In genomic region chr9:64277706-64278105, GRCm38 (mm10) we compare ENCODE assay signal across 8 mouse cellular contexts. TPM values are rescaled to one million over a fixed set of nuclear protein-coding genes. Genes with fewer than 3 reads are reported as not detected.
A peak's percentile ranks its signal among the peaks of the same experiment; 100 is the strongest.
DNase-seq lines count a peak whose midpoint lies in the region; ATAC-seq and TF ChIP-seq lines count a peak whose summit lies in the region.

No protein-coding gene starts in this region.

- H3K9me3 ChIP-seq in forebrain, postnatal 0 days (ENCODE audit: low read length) = no peaks in the 10 kb centered on the region
- no peaks in the 10 kb centered on the region for H3K9me3 ChIP-seq in forebrain, embryonic 15.5 days
- no peaks in the 10 kb centered on the region for H3K9me3 ChIP-seq in ES-Bruce4 (replicated peaks; ENCODE audit: control insufficient read depth, insufficient read depth, low read length, poor library complexity, severe bottlenecking)

- H3K4me2 ChIP-seq in forebrain, postnatal 0 days (ENCODE audit: low read depth) = no peak overlapping the region
- H3K4me2 ChIP-seq in forebrain, embryonic 15.5 days (replicated peaks) = no peak overlapping the region

- peak; percentile 83 for DNase-seq in forebrain, postnatal 0 days
- DNase-seq in c-Kit-positive CD71-positive TER-119-negative erythroid progenitor cells, embryonic 14.5 days (ENCODE audit: low read depth) = peak; percentile 81
- DNase-seq in frontal cortex, postnatal 25 days (ENCODE audit: low spot score in 2 of 2) = peak; percentile 45 to 54
- DNase-seq in layer of hippocampus, adult 8-10 months (ENCODE audit: low spot score in 2 of 2) = peak; percentile 21 to 58
- DNase-seq in lung, postnatal 4 days = peak; percentile 51 to 80
- peak; percentile 47 to 65 for DNase-seq in spleen, postnatal 36 days (ENCODE audit: low spot score in 2 of 2)

- H3K27me3 ChIP-seq in forebrain, postnatal 0 days (ENCODE audit: insufficient read depth, low read length) = no peaks in the 10 kb centered on the region
- no peaks in the 10 kb centered on the region for H3K27me3 ChIP-seq in forebrain, embryonic 15.5 days
- H3K27me3 ChIP-seq in ES-Bruce4 (ENCODE audit: control insufficient read depth, insufficient read depth, low read length, poor library complexity, severe bottlenecking) = no peaks in the 10 kb centered on the region

- H3K4me3 ChIP-seq in forebrain, postnatal 0 days (ENCODE audit: low read depth, low read length) = no peak overlapping the region
- H3K4me3 ChIP-seq in forebrain, embryonic 15.5 days = no peak overlapping the region
- no peak overlapping the region for H3K4me3 ChIP-seq in ES-Bruce4 (ENCODE audit: low read depth, low read length)

- ATAC-seq in forebrain, postnatal 0 days = no peak
- ATAC-seq in forebrain, embryonic 15.5 days (replicated peaks) = no peak

- no peaks in the 10 kb centered on the region for H3K4me1 ChIP-seq in forebrain, postnatal 0 days (ENCODE audit: insufficient read depth)
- peaks cover 10% of the 10 kb centered on the region for H3K4me1 ChIP-seq in forebrain, embryonic 15.5 days
- no peaks in the 10 kb centered on the region for H3K4me1 ChIP-seq in ES-Bruce4 (ENCODE audit: control insufficient read depth, insufficient read depth, low read length)

- no peak for TF ChIP-seq POLR2A in ES-Bruce4 (IDR thresholded peaks at IDR 0.05; ENCODE audit: insufficient read depth, low read length)

- TF ChIP-seq EP300 in ES-Bruce4 (IDR thresholded peaks at IDR 0.05; ENCODE audit: insufficient read depth, low read depth, low read length) = no peak

- no peak overlapping the region for H3K9ac ChIP-seq in forebrain, postnatal 0 days
- H3K9ac ChIP-seq in forebrain, embryonic 15.5 days (replicated peaks) = no peak overlapping the region
- no peak overlapping the region for H3K9ac ChIP-seq in ES-Bruce4 (ENCODE audit: low read depth, poor library complexity, severe bottlenecking)

- 63% methylated on average over 8 of the region's 8 CpGs for WGBS in forebrain, postnatal 0 days
- 69% methylated on average over 8 of the region's 8 CpGs for WGBS in forebrain, embryonic 15.5 days

- no peak overlapping the region for H3K27ac ChIP-seq in forebrain, postnatal 0 days (ENCODE audit: low read depth, low read length)
- no peak overlapping the region for H3K27ac ChIP-seq in forebrain, embryonic 15.5 days (replicated peaks)
- no peak overlapping the region for H3K27ac ChIP-seq in ES-Bruce4 (ENCODE audit: insufficient read depth, low read length)

- peak; percentile 74 for TF ChIP-seq CTCF in forebrain, postnatal 0 days (IDR thresholded peaks at IDR 0.05; ENCODE audit: low read depth)
- peak; percentile 11 for TF ChIP-seq CTCF in ES-Bruce4 (IDR thresholded peaks at IDR 0.05; ENCODE audit: low read depth, low read length)

- no peaks in the 10 kb centered on the region for H3K36me3 ChIP-seq in forebrain, postnatal 0 days (ENCODE audit: insufficient read depth)
- H3K36me3 ChIP-seq in forebrain, embryonic 15.5 days = no peaks in the 10 kb centered on the region
- no peaks in the 10 kb centered on the region for H3K36me3 ChIP-seq in ES-Bruce4 (ENCODE audit: control insufficient read depth, insufficient read depth, low read length, poor library complexity, severe bottlenecking)

RNA-seq across cellular contexts. Expression of gene Tipin, which starts 3.7 kb away (rescaled TPM):
- total RNA-seq in forebrain, postnatal 0 days (2014; rRNA removed) = 81.2 and 85.9 TPM in 2 replicates
- polyA plus RNA-seq in forebrain, postnatal 0 days (2015; fragmentation: Nextera tagmentation; extraction: Ambion mirVana) = 88.0 and 96.5 TPM in 2 replicates
- polyA plus RNA-seq in forebrain, embryonic 15.5 days (2015; fragmentation: Nextera tagmentation; extraction: Ambion mirVana) = 130 TPM in 2 replicates
- 148 and 152 TPM in 2 replicates for polyA plus RNA-seq in ES-Bruce4 (2011; ENCODE audit: insufficient read depth, insufficient read length, low read depth, missing spikeins)
- total RNA-seq in layer of hippocampus, adult 8-10 months (2022) = 10 to 100 TPM; 11.7 to 23.6 (median 17.9) TPM

RNA-seq across cellular contexts. Expression of gene Map2k1, which starts 24.3 kb away (rescaled TPM):
- 69.9 and 82.4 TPM in 2 replicates for total RNA-seq in forebrain, postnatal 0 days (2014; rRNA removed)
- polyA plus RNA-seq in forebrain, postnatal 0 days (2015; fragmentation: Nextera tagmentation; extraction: Ambion mirVana) = 53.1 and 60.8 TPM in 2 replicates
- polyA plus RNA-seq in forebrain, embryonic 15.5 days (2015; fragmentation: Nextera tagmentation; extraction: Ambion mirVana) = 46.0 and 47.8 TPM in 2 replicates
- 80.1 and 85.7 TPM in 2 replicates for polyA plus RNA-seq in ES-Bruce4 (2011; ENCODE audit: insufficient read depth, insufficient read length, low read depth, missing spikeins)
- total RNA-seq in layer of hippocampus, adult 8-10 months (2022) = 100 to 1,000 TPM; 290 to 306 (median 301) TPM

RNA-seq across cellular contexts. Expression of gene Uchl4, which starts 42.7 kb away (rescaled TPM):
- total RNA-seq in forebrain, postnatal 0 days (2014; rRNA removed) = 0.62 TPM in 1 of 2 replicates, not detected in the other
- polyA plus RNA-seq in forebrain, postnatal 0 days (2015; fragmentation: Nextera tagmentation; extraction: Ambion mirVana) = 1.8 and 2.3 TPM in 2 replicates
- polyA plus RNA-seq in forebrain, embryonic 15.5 days (2015; fragmentation: Nextera tagmentation; extraction: Ambion mirVana) = 1.8 and 2.0 TPM in 2 replicates
- polyA plus RNA-seq in ES-Bruce4 (2011; ENCODE audit: insufficient read depth, insufficient read length, low read depth, missing spikeins) = 13.2 and 14.3 TPM in 2 replicates
- total RNA-seq in layer of hippocampus, adult 8-10 months (2022) = 1 to 10 TPM; 1.8 to 3.8 (median 3.0) TPM
